Mouse (Mus musculus) testis, adult 2 months (tissue): ENCODE results near the gene Fgl2.

Experiments used
- CTCF ChIP-seq: fragments of 200-500 bp; IDR thresholded peaks from 2 replicates; pipeline ENCODE4 v1.5.1; 2012; ENCODE audit warnings: low read depth, mild to moderate bottlenecking, inconsistent platforms, low read length, moderate library complexity; ENCODE audit not compliant: control insufficient read depth, insufficient read depth, insufficient replicate concordance
- POLR2A ChIP-seq: fragments of 200-500 bp; IDR thresholded peaks from 2 replicates; pipeline ENCODE4 v1.6.1; 2012; ENCODE audit warnings: low read depth, mild to moderate bottlenecking, inconsistent platforms, low read length, moderate library complexity; ENCODE audit not compliant: control insufficient read depth

DNA sequence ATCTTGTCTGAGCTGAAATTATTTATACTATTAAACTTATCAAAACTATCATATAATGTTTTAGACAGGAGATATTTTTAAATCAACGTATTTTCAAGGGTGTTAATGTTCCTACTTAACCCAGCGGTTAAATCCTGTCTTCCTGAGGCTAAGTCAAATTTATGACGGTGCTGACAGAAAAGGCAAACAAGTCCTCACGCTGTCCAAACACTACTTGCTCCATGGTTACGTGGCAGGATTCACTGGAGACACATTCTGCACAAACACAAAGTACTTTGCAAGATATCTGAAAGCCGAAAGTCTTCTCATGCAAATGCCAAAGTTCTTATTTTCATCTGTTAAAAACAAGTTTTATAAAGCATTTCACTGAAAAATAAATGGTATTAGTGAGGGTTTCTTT, 9.5 kb downstream of the Fgl2 start:
- TF ChIP-seq POLR2A (no peak), CTCF (no peak)
